Mouse (Mus musculus): ENCODE data around the gene Dpp9.

DNA sequence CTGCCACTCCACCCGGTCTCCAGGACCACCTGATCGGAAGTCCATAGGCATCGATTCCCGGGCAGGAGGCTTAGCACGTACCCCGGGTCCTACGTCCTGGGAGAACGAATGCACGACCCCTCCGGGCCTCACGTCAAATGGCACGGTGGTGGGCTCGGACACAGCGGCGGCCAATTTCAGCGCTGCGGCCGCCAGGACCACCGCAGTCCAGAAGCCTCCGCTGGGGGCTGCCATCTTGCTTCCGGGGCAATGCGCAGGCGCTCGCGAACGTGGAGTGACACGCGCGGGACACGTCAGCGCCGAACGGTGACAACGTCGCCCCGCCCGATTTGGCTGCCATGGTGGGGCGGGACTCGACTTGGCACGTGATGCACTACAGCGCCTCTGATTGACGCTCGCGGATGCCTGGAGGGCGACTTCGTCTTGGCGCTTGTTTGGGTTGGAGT, 35.0 kb downstream of the Dpp9 start, which contains the start of gene Mydgf:
- TF ChIP-seq GATA1 (IDR thresholded peaks at IDR 0.05; ENCODE audit: borderline replicate concordance, low read length) (no peak), FLI1 (IDR thresholded peaks at IDR 0.05; ENCODE audit: low read length) (0 out of 2 replicates have a peak, but pooled peaks have one; percentile 51)

Measured in megakaryocyte, embryonic 14.5 days (primary cell).